13 mouse cellular contexts compared by ENCODE assay signal in the genomic region with DNA sequence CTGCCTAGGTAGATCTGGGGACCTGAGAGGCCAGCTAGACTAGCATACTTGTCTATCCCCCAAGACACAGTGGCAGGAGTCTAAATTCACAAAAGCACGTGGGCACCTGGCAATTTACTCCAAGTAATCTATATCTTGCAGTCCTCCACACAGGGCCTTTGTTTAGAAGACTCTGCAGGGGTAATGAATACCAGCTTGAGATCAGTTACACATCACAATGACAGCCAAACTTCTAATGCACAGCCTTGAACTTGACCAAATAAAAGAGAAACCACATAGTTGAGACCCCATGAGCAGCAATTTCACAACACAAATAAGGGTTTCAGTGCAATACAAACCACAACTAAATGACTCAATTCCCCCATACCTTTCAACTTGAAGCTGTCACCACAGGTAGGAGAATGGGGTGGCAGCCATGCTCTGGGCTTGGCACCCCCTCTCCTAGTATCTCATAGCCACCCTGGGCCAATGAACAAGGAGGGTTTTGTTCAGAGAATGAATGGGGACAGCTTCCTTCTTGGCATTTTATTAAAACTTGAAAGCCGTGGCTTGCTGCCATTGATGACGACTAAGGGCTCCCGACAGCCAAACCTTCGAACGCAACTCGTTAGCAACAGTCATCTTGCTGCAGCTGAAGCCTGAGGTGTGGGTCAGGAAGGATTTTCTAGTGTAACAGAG.
DNase-seq lines count a peak whose midpoint lies in the region; ATAC-seq and TF ChIP-seq lines count a peak whose summit lies in the region.
"Had no signal": no experiment of that assay in that cellular context is flagged by ENCODE, and none has a peak within 500 bp of the region (broad histone marks: within the 10 kb centered on the region; RNA-seq: fewer than 3 reads in every experiment).

No protein-coding gene starts in this region.

- no peaks in the 10 kb centered on the region for H3K4me1 ChIP-seq in heart, adult 2 months (ENCODE audit: control insufficient read depth, insufficient read depth, low read length)
- peaks cover 27% of the 10 kb centered on the region for H3K4me1 ChIP-seq in hindbrain, embryonic 12.5 days
- peaks cover 17% of the 10 kb centered on the region for H3K4me1 ChIP-seq in limb, embryonic 13.5 days

- no peak overlapping the region for H3K27ac ChIP-seq in heart, adult 2 months
- H3K27ac ChIP-seq in hindbrain, embryonic 12.5 days, result peak overlapping the region; percentile 73
- H3K27ac ChIP-seq in limb, embryonic 13.5 days, result peak overlapping the region; percentile 44; the same call in 1 of the 2 replicates
- H3K27ac ChIP-seq: midbrain, embryonic 12.5 days had no signal

- TF ChIP-seq POLR2A in heart, adult 2 months (IDR thresholded peaks at IDR 0.05; ENCODE audit: insufficient read depth, low read depth, low read length), result no peak

- 72% methylated on average over 7 of the region's 7 CpGs for WGBS in heart, adult 2 months
- 59% methylated on average over 7 of the region's 7 CpGs for WGBS in hindbrain, embryonic 12.5 days
- WGBS in limb, embryonic 13.5 days, result 46% methylated on average over 7 of the region's 7 CpGs

- H3K9me3 ChIP-seq in hindbrain, embryonic 12.5 days (replicated peaks), result no peaks in the 10 kb centered on the region
- H3K9me3 ChIP-seq in limb, embryonic 13.5 days, result no peaks in the 10 kb centered on the region
- H3K9me3 ChIP-seq: midbrain, embryonic 12.5 days had no signal

- no peak for ATAC-seq in hindbrain, embryonic 12.5 days (ENCODE audit: low FRiP score)
- no peak for ATAC-seq in limb, embryonic 13.5 days (ENCODE audit: low FRiP score, low read depth)

- intact Hi-C loops in heart, adult 2 months (cut with DNase I), result no loop called here

- H3K4me2 ChIP-seq in hindbrain, embryonic 12.5 days (replicated peaks), result no peak overlapping the region
- H3K4me2 ChIP-seq in limb, embryonic 13.5 days (replicated peaks), result no peak overlapping the region
- H3K4me2 ChIP-seq: liver, embryonic 11.5 days; midbrain, embryonic 12.5 days had no signal

- DNase-seq in heart, postnatal 4 days, result peak; percentile 44
- DNase-seq in heart, adult 2 months, result no peak
- peak; percentile 26 for DNase-seq in brain, embryonic 18.5 days (ENCODE audit: low read depth, low spot score)
- DNase-seq in cerebellum, adult 9-11 months, result no peak
- no peak for DNase-seq in lung, postnatal 25 days (ENCODE audit: low spot score)
- DNase-seq in spleen, adult 12 weeks (ENCODE audit: low spot score), result no peak
- DNase-seq: heart, adult 18-20 months; kidney, adult 2 months; spleen, adult 18-20 months had no signal

- no peak overlapping the region for H3K9ac ChIP-seq in heart, adult 2 months (ENCODE audit: low read depth, low read length)
- no peak overlapping the region for H3K9ac ChIP-seq in hindbrain, embryonic 12.5 days
- no peak overlapping the region for H3K9ac ChIP-seq in limb, embryonic 13.5 days
- H3K9ac ChIP-seq: midbrain, embryonic 12.5 days had no signal

- no peaks in the 10 kb centered on the region for H3K79me2 ChIP-seq in heart, adult 2 months (replicated peaks; ENCODE audit: control insufficient read depth, insufficient read depth, low read length)

- H3K27me3 ChIP-seq in heart, adult 2 months (ENCODE audit: control insufficient read depth, insufficient read depth, low read length), result no peaks in the 10 kb centered on the region
- no peaks in the 10 kb centered on the region for H3K27me3 ChIP-seq in hindbrain, embryonic 12.5 days
- H3K27me3 ChIP-seq in limb, embryonic 13.5 days, result no peaks in the 10 kb centered on the region
- H3K27me3 ChIP-seq: midbrain, embryonic 12.5 days had no signal

- no peak for TF ChIP-seq CTCF in heart, adult 2 months (IDR thresholded peaks at IDR 0.05)

- no peaks in the 10 kb centered on the region for H3K36me3 ChIP-seq in heart, adult 2 months (ENCODE audit: control insufficient read depth, insufficient read depth, low read length)
- peaks cover 15% of the 10 kb centered on the region for H3K36me3 ChIP-seq in hindbrain, embryonic 12.5 days
- H3K36me3 ChIP-seq in limb, embryonic 13.5 days, result peaks cover 64% of the 10 kb centered on the region

- no peak for TF ChIP-seq EP300 in heart, adult 2 months (IDR thresholded peaks at IDR 0.05; ENCODE audit: insufficient read depth, low read depth, low read length)

- H3K4me3 ChIP-seq in heart, adult 2 months, result no peak overlapping the region
- no peak overlapping the region for H3K4me3 ChIP-seq in hindbrain, embryonic 12.5 days
- H3K4me3 ChIP-seq in limb, embryonic 13.5 days, result no peak overlapping the region
- H3K4me3 ChIP-seq: midbrain, embryonic 12.5 days had no signal

Comparison
In these comparisons a context has a peak if more than half of its experiments do, and no peak if none do; other contexts are left out.
1. DNase-seq: peak in heart, postnatal 4 days (single experiment) and brain, embryonic 18.5 days (single experiment); none in heart, adult 2 months (0 of 2), cerebellum, adult 9-11 months (single experiment), lung, postnatal 25 days (single experiment) and spleen, adult 12 weeks (single experiment).